Mouse (Mus musculus) liver, embryonic 15.5 days (tissue): Measurements from ENCODE around the gene Slco4a1. TPM values are rescaled to one million over a fixed set of nuclear protein-coding genes. Genes with fewer than 3 reads are reported as not detected.

Experiments used
- ATAC-seq: fragments of 200-750 bp; cut with Nextera tagmentation; 2 replicates; pipeline ENCODE4 v1.8.0; 2017; ENCODE audit warnings: moderate number of reproducible peaks, mild to moderate bottlenecking, moderate library complexity; ENCODE audit not compliant: insufficient read depth
- H3K27ac ChIP-seq: fragments of 300-500 bp; sonication (generic); replicated peaks from 2 replicates; pipeline ENCODE4 v1.5.1; 2015; ENCODE audit warnings: mild to moderate bottlenecking, inconsistent platforms
- H3K27me3 ChIP-seq: fragments of 300-500 bp; sonication (generic); 2 replicates; pipeline ENCODE4 v1.6.1; 2015; ENCODE audit warnings: mild to moderate bottlenecking, inconsistent platforms
- H3K36me3 ChIP-seq: fragments of 300-500 bp; sonication (generic); replicated peaks from 2 replicates; pipeline ENCODE4 v1.6.1; 2015; ENCODE audit warnings: moderate library complexity, mild to moderate bottlenecking, inconsistent platforms
- H3K4me1 ChIP-seq: fragments of 300-500 bp; sonication (generic); replicated peaks from 2 replicates; pipeline ENCODE4 v1.6.1; 2015; ENCODE audit warnings: inconsistent platforms
- H3K4me2 ChIP-seq: fragments of 300-500 bp; sonication (generic); 2 replicates; pipeline ENCODE4 v1.6.1; 2015; ENCODE audit warnings: moderate library complexity, mild to moderate bottlenecking, inconsistent platforms
- H3K4me3 ChIP-seq: fragments of 300-500 bp; sonication (generic); replicated peaks from 2 replicates; pipeline ENCODE4 v1.5.1; 2015; ENCODE audit warnings: mild to moderate bottlenecking, inconsistent platforms
- H3K9ac ChIP-seq: fragments of 300-500 bp; sonication (generic); 2 replicates; pipeline ENCODE4 v1.6.1; 2015; ENCODE audit warnings: moderate library complexity, mild to moderate bottlenecking, inconsistent platforms
- H3K9me3 ChIP-seq: fragments of 300-500 bp; sonication (generic); replicated peaks from 2 replicates; pipeline ENCODE4 v1.6.1; 2016; ENCODE audit warnings: inconsistent platforms
- WGBS: fragments of 180-500 bp; shearing (Covaris S2); methylation state at CpG from one replicate; pipeline ENCODE4 v1.1.7; 2015; ENCODE audit warnings: mixed read lengths; ENCODE audit not compliant: insufficient replicate concordance; 5-methylcytosine and 5-hydroxymethylcytosine counted together
- polyA plus RNA-seq: library from polyadenylated mRNA; unstranded; fragments of >200 nt; fragmentation: Nextera tagmentation; extraction: Ambion mirVana; gene quantifications from 2 replicates; pipeline ENCODE4 v1.2.1, GENCODE M21; 2015

The Slco4a1 gene
- polyA plus RNA-seq, 1 experiment from 2014 or later, result 0.54 TPM

DNA sequence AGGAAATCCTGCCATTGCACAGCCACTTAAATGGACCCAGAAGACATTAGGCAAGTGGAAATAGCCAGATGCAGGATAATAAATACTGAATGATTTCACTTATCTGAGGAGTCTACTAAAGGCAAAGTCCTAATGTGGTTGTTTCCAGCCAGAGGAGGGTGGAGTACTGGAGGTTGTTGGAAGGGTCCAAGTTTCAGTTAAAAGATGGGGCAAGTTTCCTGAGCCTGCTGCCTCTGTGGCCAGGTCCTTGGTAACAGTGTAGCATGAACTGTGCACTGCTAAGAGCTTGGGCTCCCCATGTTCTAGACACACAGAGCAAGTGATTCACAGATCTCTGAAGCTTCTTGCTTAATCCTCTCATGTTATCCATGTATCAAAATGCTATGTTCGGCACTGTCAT, 10.1 kb upstream of the Slco4a1 start:
- H3K9me3 ChIP-seq, result no peaks in the 10 kb centered on the region
- H3K9ac ChIP-seq, result no peak overlapping the region
- H3K27ac ChIP-seq, result no peak overlapping the region
- peaks cover 3% of the 10 kb centered on the region; the same call in 1 of the 2 replicates for H3K27me3 ChIP-seq
- 60% methylated on average over 1 of the region's 1 CpGs for WGBS
- no peak for ATAC-seq
- no peak overlapping the region for H3K4me3 ChIP-seq
- no peak overlapping the region for H3K4me2 ChIP-seq
- H3K36me3 ChIP-seq, result no peaks in the 10 kb centered on the region
- H3K4me1 ChIP-seq, result no peaks in the 10 kb centered on the region

DNA sequence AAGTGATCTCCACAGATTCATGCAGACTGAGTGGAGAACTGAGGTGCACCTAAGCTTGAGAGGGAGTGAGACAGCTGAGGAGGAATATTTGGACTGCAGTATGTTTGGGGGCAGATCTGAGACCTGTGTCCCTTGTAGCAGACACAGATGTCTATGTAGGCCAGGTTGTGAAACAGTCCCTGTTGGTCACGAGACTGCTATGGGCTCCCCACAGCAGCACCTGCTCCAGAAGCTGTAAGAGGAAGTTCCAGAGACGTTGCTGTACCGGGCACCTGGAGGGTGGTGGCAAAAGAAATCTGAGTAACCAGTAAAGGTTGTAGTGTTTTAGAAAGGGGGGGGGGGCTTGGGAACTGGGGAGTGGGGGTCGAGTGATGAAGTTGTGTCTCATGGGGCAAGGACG, 7.0 kb upstream of the Slco4a1 start:
- Histone ChIP-seq H3K27ac (no peak overlapping the region), H3K27me3 (peaks cover 15% of the 10 kb centered on the region), H3K4me2 (no peak overlapping the region), H3K4me3 (no peak overlapping the region), H3K36me3 (no peaks in the 10 kb centered on the region), H3K9me3 (no peaks in the 10 kb centered on the region), H3K9ac (no peak overlapping the region), H3K4me1 (no peaks in the 10 kb centered on the region)
- ATAC-seq, result no peak
- 24% methylated on average over 5 of the region's 5 CpGs for WGBS

DNA sequence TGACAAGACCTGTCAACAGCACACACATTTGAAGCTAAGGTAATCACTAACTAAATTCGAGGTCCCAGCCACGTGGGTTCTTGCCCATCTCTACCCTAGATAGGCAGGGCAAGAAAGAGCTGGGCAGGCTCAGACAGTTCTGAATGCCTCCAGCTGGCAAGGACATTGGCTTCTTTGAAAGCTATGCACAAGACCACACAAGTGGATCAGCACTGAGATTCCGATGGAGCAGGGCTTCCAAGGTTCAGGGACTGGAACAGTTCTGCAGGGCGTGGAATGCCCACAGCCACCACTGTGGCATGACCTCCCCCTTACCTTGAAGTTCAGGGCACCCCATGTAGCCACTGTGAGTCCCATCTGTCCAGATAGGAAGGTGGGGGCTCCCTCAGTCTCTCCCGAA, 5.5 kb upstream of the Slco4a1 start:
- Histone ChIP-seq H3K9me3 (no peaks in the 10 kb centered on the region), H3K27ac (no peak overlapping the region), H3K9ac (no peak overlapping the region), H3K4me2 (no peak overlapping the region), H3K4me3 (no peak overlapping the region), H3K27me3 (peaks cover 20% of the 10 kb centered on the region), H3K4me1 (peaks cover 2% of the 10 kb centered on the region), H3K36me3 (no peaks in the 10 kb centered on the region)
- ATAC-seq, result no peak
- 61% methylated on average over 5 of the region's 5 CpGs for WGBS

DNA sequence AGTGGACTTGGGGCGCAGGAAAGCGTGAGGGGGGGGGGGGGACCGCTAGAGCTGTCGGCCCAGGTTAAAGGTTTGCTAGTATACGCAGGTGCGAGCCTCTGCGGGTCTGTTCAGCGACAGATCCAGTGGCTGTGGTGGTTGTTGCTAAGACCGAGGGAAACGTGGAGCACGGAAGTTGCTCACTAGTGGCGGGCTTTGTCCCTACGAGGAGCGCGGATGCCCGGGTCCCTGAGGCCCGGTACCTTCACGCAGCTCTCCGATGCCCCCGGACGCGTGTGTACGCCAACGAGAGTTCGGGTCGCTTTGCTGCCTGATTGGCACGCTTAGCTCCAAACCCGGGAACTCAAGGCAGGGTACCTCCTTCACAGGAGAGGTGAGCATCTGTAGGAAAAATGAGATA, 660 bp downstream of the Slco4a1 start:
- H3K9ac ChIP-seq, result no peak overlapping the region

DNA sequence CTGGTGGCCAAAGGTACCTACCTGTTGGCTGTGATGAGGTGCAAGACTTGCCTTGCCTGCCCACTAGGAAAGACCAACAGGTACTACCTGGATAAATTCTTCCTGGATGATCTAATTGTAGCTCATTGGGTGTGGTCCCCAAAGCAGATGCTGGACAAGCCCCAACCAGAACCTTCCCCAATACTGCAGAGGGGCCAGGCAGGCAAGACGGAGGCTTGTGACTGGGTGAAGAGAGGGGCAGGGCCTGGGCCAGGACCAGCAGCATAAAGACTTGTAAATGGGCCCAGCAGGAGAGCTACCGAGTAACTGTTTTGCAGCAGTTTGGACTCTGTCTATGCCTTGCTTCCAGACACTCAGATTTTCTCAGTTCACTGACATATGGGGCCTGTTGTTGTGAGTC, 1.6 kb downstream of the Slco4a1 start:
- H3K4me2 ChIP-seq, result no peak overlapping the region
- ATAC-seq, result no peak
- WGBS, result 49% methylated on average over 2 of the region's 2 CpGs

More for the DNA sequence above, 660 bp downstream of the Slco4a1 start:
- H3K27ac ChIP-seq, result no peak overlapping the region
- no peak for ATAC-seq
- no peaks in the 10 kb centered on the region for H3K36me3 ChIP-seq
- WGBS, result 2% methylated on average over 28 of the region's 28 CpGs
- peak overlapping the region; percentile 72 for H3K4me2 ChIP-seq
- peak overlapping the region; percentile 52 for H3K4me3 ChIP-seq
- H3K4me1 ChIP-seq, result peaks cover 17% of the 10 kb centered on the region
- peaks cover 71% of the 10 kb centered on the region for H3K27me3 ChIP-seq
- no peaks in the 10 kb centered on the region for H3K9me3 ChIP-seq

DNA sequence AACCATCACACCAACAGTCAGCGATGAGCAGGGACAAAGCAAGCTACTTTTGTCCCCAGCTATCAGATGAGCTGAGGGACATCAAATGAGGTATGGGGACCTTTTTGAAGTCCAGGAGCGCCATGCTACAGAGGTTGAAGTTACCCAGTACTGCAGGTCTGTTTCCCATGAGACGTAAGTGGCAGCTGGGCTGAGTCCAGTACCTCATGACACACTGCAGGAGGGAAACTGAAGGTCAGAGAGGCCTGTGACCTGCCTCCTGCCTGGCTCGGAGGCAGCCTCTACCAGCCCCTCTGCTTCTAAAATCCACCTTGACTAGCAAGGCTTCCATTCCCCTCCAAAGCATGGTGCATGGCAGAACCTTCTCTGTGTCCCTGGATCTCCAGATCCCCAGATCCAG, 3.4 kb downstream of the Slco4a1 start:
- no peak overlapping the region for H3K9ac ChIP-seq
- WGBS, result 60% methylated on average over 4 of the region's 4 CpGs

More for the DNA sequence above, 1.6 kb downstream of the Slco4a1 start:
- peaks cover 68% of the 10 kb centered on the region for H3K27me3 ChIP-seq
- H3K27ac ChIP-seq, result no peak overlapping the region
- H3K36me3 ChIP-seq, result no peaks in the 10 kb centered on the region
- H3K9ac ChIP-seq, result no peak overlapping the region
- H3K9me3 ChIP-seq, result no peaks in the 10 kb centered on the region
- peaks cover 17% of the 10 kb centered on the region for H3K4me1 ChIP-seq
- H3K4me3 ChIP-seq, result no peak overlapping the region

DNA sequence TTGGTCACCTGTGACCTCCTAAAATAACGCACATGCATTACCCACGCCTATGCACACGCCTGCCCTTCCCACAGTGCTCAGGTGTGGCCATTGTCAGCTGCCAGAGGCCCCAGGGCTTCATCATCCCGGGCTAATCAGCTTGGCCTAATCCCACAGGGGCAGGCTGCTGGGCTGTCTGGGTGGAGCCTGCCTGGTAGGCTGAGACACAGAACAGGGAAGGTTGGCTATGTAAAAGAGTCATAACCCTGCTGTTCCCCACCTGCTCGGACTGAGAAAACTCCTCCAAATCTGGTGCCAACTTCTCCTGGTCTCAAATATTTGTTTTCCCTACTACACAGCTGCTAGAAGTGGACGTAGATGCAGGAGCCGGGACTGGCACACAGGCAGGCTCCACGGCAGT, 4.8 kb downstream of the Slco4a1 start:
- Histone ChIP-seq H3K9ac (no peak overlapping the region), H3K36me3 (no peaks in the 10 kb centered on the region), H3K4me3 (no peak overlapping the region), H3K4me1 (peaks cover 13% of the 10 kb centered on the region), H3K27ac (no peak overlapping the region), H3K9me3 (no peaks in the 10 kb centered on the region), H3K4me2 (no peak overlapping the region), H3K27me3 (peaks cover 66% of the 10 kb centered on the region)
- no peak for ATAC-seq
- WGBS, result 55% methylated on average over 8 of the region's 8 CpGs

More for the DNA sequence above, 3.4 kb downstream of the Slco4a1 start:
- Histone ChIP-seq H3K36me3 (no peaks in the 10 kb centered on the region), H3K4me3 (no peak overlapping the region), H3K4me1 (peaks cover 17% of the 10 kb centered on the region), H3K4me2 (no peak overlapping the region), H3K27ac (no peak overlapping the region), H3K27me3 (peaks cover 71% of the 10 kb centered on the region), H3K9me3 (no peaks in the 10 kb centered on the region)
- ATAC-seq, result no peak

DNA sequence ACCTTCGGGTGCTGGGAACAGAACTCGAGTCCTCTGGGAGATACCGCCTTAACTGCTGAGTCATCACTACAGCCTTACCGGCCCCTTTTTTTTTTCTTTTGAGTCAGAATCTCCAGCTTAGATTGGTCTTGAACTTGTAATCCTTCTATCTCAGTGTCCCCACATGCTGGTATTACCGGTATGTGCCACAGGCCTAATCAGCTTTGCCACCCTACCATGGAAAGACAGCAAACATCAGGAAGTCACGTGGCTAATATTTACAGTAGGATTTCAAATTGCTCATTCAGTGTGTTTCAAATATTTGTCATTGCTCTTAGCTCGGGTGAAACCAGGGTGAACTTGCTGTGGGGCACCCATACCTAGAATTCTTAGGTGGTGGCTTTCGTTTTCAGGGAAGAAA, 6.5 kb downstream of the Slco4a1 start:
- Histone ChIP-seq H3K27me3 (peaks cover 53% of the 10 kb centered on the region), H3K27ac (no peak overlapping the region), H3K36me3 (no peaks in the 10 kb centered on the region), H3K4me1 (no peaks in the 10 kb centered on the region), H3K4me2 (no peak overlapping the region), H3K4me3 (no peak overlapping the region), H3K9ac (no peak overlapping the region), H3K9me3 (no peaks in the 10 kb centered on the region)
- WGBS, result 56% methylated on average over 8 of the region's 8 CpGs
- no peak for ATAC-seq

DNA sequence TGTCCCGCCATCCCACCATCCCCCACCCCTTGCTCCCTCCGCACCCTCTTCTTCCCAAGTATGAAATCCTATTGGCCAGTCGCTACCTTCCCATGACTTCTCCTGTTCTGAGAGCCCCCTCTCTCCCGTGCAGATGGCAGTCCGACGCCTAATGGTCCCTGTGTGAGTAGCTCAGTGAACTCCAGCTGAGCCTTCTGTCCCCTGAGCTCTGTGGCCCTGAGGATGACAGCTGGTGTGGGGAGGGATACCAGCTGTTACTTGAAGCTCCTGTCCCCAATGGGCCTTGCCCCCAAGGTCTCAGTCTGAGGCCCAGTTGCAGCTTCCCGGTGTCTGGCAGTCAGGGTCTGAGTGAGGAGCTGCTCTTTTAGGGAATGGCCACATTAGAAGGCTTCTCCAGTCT, 10.5 kb downstream of the Slco4a1 start:
- Histone ChIP-seq H3K36me3 (no peaks in the 10 kb centered on the region), H3K9me3 (no peaks in the 10 kb centered on the region), H3K4me2 (no peak overlapping the region), H3K27me3 (peaks cover 21% of the 10 kb centered on the region), H3K27ac (no peak overlapping the region), H3K4me1 (no peaks in the 10 kb centered on the region), H3K4me3 (no peak overlapping the region), H3K9ac (no peak overlapping the region)
- WGBS, result 72% methylated on average over 7 of the region's 7 CpGs
- ATAC-seq, result no peak

DNA sequence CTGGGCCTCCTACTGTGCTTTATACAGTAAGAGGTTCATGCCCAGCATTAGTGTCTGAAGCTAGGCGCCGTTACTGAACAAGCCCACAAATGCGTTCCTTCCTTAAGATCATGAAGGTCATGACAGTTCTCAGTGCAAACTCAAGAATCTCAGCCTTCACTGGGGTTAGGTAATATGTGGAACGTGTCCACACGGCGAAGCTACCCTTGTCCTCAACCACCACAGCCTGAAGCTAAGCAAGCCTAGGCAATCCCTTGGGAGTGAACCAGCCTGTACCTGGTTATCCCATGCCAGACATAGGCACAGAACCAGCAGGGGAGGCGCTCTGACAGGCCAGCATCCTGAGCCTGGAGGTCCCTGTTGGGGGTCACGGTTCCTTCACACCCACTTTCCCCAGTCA, 12.8 kb downstream of the Slco4a1 start:
- Histone ChIP-seq H3K27me3 (peaks cover 21% of the 10 kb centered on the region), H3K27ac (no peak overlapping the region), H3K4me2 (no peak overlapping the region), H3K9ac (no peak overlapping the region), H3K4me3 (no peak overlapping the region), H3K36me3 (no peaks in the 10 kb centered on the region), H3K4me1 (0 out of 2 replicates have a peak, but pooled peaks cover 4% of the 10 kb centered on the region), H3K9me3 (no peaks in the 10 kb centered on the region)
- ATAC-seq, result no peak
- 75% methylated on average over 8 of the region's 8 CpGs for WGBS

DNA sequence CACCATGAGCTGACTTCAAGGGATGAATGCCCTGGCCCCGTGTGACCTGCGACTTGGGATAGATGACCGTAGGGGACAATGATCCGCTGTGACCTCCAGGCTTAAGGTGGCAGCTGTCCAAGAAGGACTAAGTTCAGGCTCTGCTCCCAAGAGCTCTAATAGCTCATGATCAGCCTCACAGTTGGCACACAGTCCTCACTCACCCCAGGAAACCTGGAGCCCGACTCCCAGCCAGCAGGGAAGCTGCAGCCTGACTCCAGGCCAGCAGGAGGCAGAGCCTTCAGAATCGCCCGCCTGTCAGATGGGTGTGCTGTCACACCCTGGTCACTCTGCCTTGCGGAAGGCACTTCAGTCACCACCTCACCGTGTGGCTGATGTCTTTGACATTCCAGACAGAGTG, 13.7 kb downstream of the Slco4a1 start:
- H3K4me1 ChIP-seq, result 0 out of 2 replicates have a peak, but pooled peaks cover 4% of the 10 kb centered on the region
- peaks cover 13% of the 10 kb centered on the region for H3K27me3 ChIP-seq
- no peak overlapping the region for H3K4me3 ChIP-seq
- H3K4me2 ChIP-seq, result no peak overlapping the region
- H3K9me3 ChIP-seq, result no peaks in the 10 kb centered on the region
- no peak for ATAC-seq
- no peak overlapping the region for H3K27ac ChIP-seq
- no peaks in the 10 kb centered on the region for H3K36me3 ChIP-seq
- 69% methylated on average over 9 of the region's 9 CpGs for WGBS
- no peak overlapping the region for H3K9ac ChIP-seq

DNA sequence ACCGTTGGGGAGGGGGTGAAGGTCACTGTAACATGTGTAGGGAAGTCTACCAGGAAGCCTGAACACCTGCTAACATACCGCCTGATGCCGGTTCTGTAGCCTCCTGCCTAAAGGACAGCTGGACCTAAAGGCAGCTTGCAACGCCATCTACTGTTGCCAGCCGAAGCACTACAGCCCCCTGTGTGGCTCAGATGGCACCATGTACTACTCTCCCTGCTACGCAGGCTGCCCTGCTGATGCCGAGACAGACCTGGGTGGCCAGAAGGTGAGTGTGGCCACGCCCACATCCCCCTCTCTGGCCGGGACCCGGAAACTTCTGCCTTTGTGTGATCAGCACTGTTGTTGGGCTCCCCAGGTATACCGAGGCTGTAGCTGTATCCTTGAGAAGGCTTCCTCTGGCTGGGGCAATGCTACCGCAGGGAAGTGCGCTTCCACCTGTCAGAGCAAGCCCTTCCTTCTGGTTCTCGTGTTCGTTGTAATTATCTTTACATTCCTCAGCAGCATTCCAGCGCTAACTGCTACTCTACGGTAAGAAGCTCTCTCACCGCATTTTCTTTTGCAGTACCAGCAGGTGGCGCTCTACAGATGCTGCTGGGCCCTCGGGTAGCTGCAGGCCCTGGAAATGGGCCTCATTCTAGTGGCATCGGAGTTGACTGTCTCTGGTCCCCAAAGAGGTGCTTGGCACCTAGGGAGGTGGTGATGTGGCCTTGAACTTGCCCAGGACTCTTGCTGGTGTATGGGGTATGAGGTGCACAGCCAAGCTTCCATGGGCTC, 16.4 kb downstream of the Slco4a1 start:
- ATAC-seq, result no peak
- Histone ChIP-seq H3K9me3 (no peaks in the 10 kb centered on the region), H3K9ac (no peak overlapping the region), H3K4me3 (no peak overlapping the region), H3K27me3 (peaks cover 7% of the 10 kb centered on the region), H3K4me1 (0 out of 2 replicates have a peak, but pooled peaks cover 4% of the 10 kb centered on the region), H3K4me2 (no peak overlapping the region), H3K27ac (no peak overlapping the region), H3K36me3 (no peaks in the 10 kb centered on the region)
- WGBS, result 20% methylated on average over 21 of the region's 21 CpGs
